ENCODE assay signal across 17 mouse cellular contexts in the genomic region with DNA sequence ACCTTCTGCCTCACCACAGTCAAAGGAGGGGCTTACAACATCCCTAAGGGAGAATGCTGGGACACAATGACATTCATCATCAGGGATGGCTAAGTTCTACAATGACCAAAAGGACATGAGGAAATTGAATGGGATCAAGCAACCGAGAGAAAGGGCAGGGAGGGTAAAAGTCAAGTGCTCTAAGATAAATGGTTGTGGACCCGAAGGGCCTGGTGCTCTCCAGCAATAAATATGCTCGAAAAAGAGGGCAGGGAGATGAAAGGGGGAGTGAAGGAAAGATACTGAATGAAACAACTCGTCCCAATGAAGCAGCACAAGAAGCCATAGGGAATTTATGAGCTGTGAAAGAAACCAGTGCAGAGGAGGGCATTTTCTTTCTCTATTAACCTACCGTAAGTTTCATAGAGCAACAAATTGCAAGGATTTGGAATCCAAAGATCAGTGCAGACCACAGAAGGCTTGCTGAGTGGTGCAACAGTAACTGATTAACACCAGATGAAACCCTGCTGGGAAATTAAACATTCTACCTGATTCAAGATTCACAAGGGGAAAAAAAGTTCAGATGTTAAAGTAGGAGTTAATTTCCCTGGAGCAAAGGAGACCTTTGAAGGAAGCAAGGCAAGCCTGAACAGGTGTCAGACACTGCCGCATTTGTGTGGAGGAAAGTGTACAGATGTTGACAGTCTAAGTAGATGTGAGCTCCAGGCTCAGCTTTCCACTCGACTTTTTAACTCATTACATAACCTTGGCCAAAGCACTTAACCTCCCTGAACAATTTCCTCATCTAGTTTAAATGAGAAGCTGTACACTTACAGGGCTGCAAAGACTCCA.
DNase-seq lines count a peak whose midpoint lies in the region; ATAC-seq and TF ChIP-seq lines count a peak whose summit lies in the region.
"Had no signal": no experiment of that assay in that cellular context is flagged by ENCODE, and none has a peak within 500 bp of the region (broad histone marks: within the 10 kb centered on the region; RNA-seq: fewer than 3 reads in every experiment).

No protein-coding gene starts in this region.

- no peak overlapping the region for H3K27ac ChIP-seq in limb, embryonic 11.5 days (replicated peaks; ENCODE audit: low read depth, low read length)
- H3K27ac ChIP-seq in limb, embryonic 10.5 days = no peak overlapping the region
- H3K27ac ChIP-seq in kidney, embryonic 14.5 days (ENCODE audit: low read depth, low read length) = no peak overlapping the region
- no peak overlapping the region for H3K27ac ChIP-seq in limb, embryonic 14.5 days (replicated peaks; ENCODE audit: low read depth, low read length)
- H3K27ac ChIP-seq in forebrain, embryonic 12.5 days = no peak overlapping the region
- H3K27ac ChIP-seq in intestine, embryonic 15.5 days = no peak overlapping the region
- H3K27ac ChIP-seq: forebrain, embryonic 13.5 days; midbrain, embryonic 10.5 days had no signal

- H3K4me3 ChIP-seq in limb, embryonic 11.5 days (ENCODE audit: low read depth, low read length) = no peak overlapping the region
- no peak overlapping the region for H3K4me3 ChIP-seq in limb, embryonic 10.5 days
- H3K4me3 ChIP-seq in kidney, embryonic 14.5 days (ENCODE audit: low read length) = no peak overlapping the region
- no peak overlapping the region for H3K4me3 ChIP-seq in limb, embryonic 14.5 days (replicated peaks; ENCODE audit: low read length)
- H3K4me3 ChIP-seq in forebrain, embryonic 12.5 days (replicated peaks) = no peak overlapping the region
- no peak overlapping the region for H3K4me3 ChIP-seq in intestine, embryonic 15.5 days (replicated peaks)
- H3K4me3 ChIP-seq: forebrain, embryonic 13.5 days; midbrain, embryonic 10.5 days had no signal

- no peaks in the 10 kb centered on the region for H3K4me1 ChIP-seq in limb, embryonic 11.5 days (ENCODE audit: control insufficient read depth, insufficient read depth, low read length)
- peaks cover 17% of the 10 kb centered on the region for H3K4me1 ChIP-seq in limb, embryonic 10.5 days
- H3K4me1 ChIP-seq in kidney, embryonic 14.5 days (ENCODE audit: control insufficient read depth, insufficient read depth, low read length) = 0 out of 2 replicates have a peak, but pooled peaks cover 2% of the 10 kb centered on the region
- 0 out of 2 replicates have a peak, but pooled peaks cover 3% of the 10 kb centered on the region for H3K4me1 ChIP-seq in limb, embryonic 14.5 days (ENCODE audit: control insufficient read depth, insufficient read depth, low read length)
- H3K4me1 ChIP-seq in forebrain, embryonic 12.5 days = no peaks in the 10 kb centered on the region
- no peaks in the 10 kb centered on the region for H3K4me1 ChIP-seq in intestine, embryonic 15.5 days (replicated peaks)
- H3K4me1 ChIP-seq: forebrain, embryonic 13.5 days had no signal

- peak; percentile 32 for DNase-seq in limb, embryonic 11.5 days (ENCODE audit: low spot score)
- no peak for DNase-seq in limb, embryonic 10.5 days (ENCODE audit: low spot score)
- DNase-seq in embryo, embryonic 9.5 days (ENCODE audit: extremely low spot score) = peak; percentile 19
- DNase-seq in limb, embryonic 14.5 days (ENCODE audit: low spot score) = peak; percentile 12
- DNase-seq: adrenal gland, adult 8-10 months; cerebellum, adult 9-10 months; gastrocnemius, postnatal 25 days; liver; liver, postnatal 0 days; right cerebral cortex, postnatal 4 days; thymus, postnatal 14 days had no signal

- H3K4me2 ChIP-seq in limb, embryonic 11.5 days (ENCODE audit: low read depth, severe bottlenecking) = no peak overlapping the region
- H3K4me2 ChIP-seq in kidney, embryonic 14.5 days (replicated peaks; ENCODE audit: low read depth, low read length) = no peak overlapping the region
- no peak overlapping the region for H3K4me2 ChIP-seq in limb, embryonic 14.5 days (replicated peaks; ENCODE audit: low read depth, low read length, severe bottlenecking)
- no peak overlapping the region for H3K4me2 ChIP-seq in forebrain, embryonic 12.5 days
- no peak overlapping the region for H3K4me2 ChIP-seq in intestine, embryonic 15.5 days (replicated peaks)
- H3K4me2 ChIP-seq: forebrain, embryonic 13.5 days had no signal

- H3K9me3 ChIP-seq in limb, embryonic 11.5 days (ENCODE audit: control insufficient read depth, low read length) = no peaks in the 10 kb centered on the region
- no peaks in the 10 kb centered on the region for H3K9me3 ChIP-seq in limb, embryonic 10.5 days (replicated peaks)
- no peaks in the 10 kb centered on the region for H3K9me3 ChIP-seq in kidney, embryonic 14.5 days (ENCODE audit: control insufficient read depth, low read length)
- no peaks in the 10 kb centered on the region for H3K9me3 ChIP-seq in limb, embryonic 14.5 days (ENCODE audit: control insufficient read depth, low read length)
- no peaks in the 10 kb centered on the region for H3K9me3 ChIP-seq in forebrain, embryonic 12.5 days
- H3K9me3 ChIP-seq in intestine, embryonic 15.5 days = no peaks in the 10 kb centered on the region
- H3K9me3 ChIP-seq: forebrain, embryonic 13.5 days; midbrain, embryonic 10.5 days had no signal

- H3K27me3 ChIP-seq in limb, embryonic 11.5 days (ENCODE audit: control insufficient read depth, insufficient read depth, low read length) = no peaks in the 10 kb centered on the region
- H3K27me3 ChIP-seq in limb, embryonic 10.5 days (ENCODE audit: low read depth, poor library complexity, severe bottlenecking) = no peaks in the 10 kb centered on the region
- H3K27me3 ChIP-seq in kidney, embryonic 14.5 days (ENCODE audit: control insufficient read depth, insufficient read depth, low read length) = no peaks in the 10 kb centered on the region
- H3K27me3 ChIP-seq in limb, embryonic 14.5 days (ENCODE audit: control insufficient read depth, insufficient read depth, low read length) = no peaks in the 10 kb centered on the region
- no peaks in the 10 kb centered on the region for H3K27me3 ChIP-seq in forebrain, embryonic 12.5 days
- H3K27me3 ChIP-seq in intestine, embryonic 15.5 days (replicated peaks) = no peaks in the 10 kb centered on the region
- H3K27me3 ChIP-seq: forebrain, embryonic 13.5 days had no signal

- no peak for TF ChIP-seq POLR2A in limb, embryonic 14.5 days (IDR thresholded peaks at IDR 0.05; ENCODE audit: borderline replicate concordance, extremely low read depth, insufficient read depth, insufficient read length)

- ATAC-seq in limb, embryonic 11.5 days (ENCODE audit: insufficient number of reproducible peaks, low FRiP score, low TSS enrichment, low read depth) = 0 out of 2 replicates have a peak, but pooled peaks have one; percentile 70
- peak; percentile 75; the same call in 1 of the 2 replicates for ATAC-seq in kidney, embryonic 14.5 days (ENCODE audit: low FRiP score, low TSS enrichment)
- ATAC-seq in limb, embryonic 14.5 days (ENCODE audit: low FRiP score, low read depth) = no peak
- ATAC-seq in forebrain, embryonic 12.5 days (ENCODE audit: low FRiP score) = no peak
- ATAC-seq in intestine, embryonic 15.5 days = no peak
- ATAC-seq: forebrain, embryonic 13.5 days; hindbrain, embryonic 16.5 days; liver, postnatal 0 days had no signal

- no peaks in the 10 kb centered on the region for H3K36me3 ChIP-seq in limb, embryonic 11.5 days (ENCODE audit: control insufficient read depth, insufficient read depth, low read length)
- H3K36me3 ChIP-seq in limb, embryonic 10.5 days = no peaks in the 10 kb centered on the region
- H3K36me3 ChIP-seq in kidney, embryonic 14.5 days (ENCODE audit: control insufficient read depth, insufficient read depth, low read length) = no peaks in the 10 kb centered on the region
- no peaks in the 10 kb centered on the region for H3K36me3 ChIP-seq in limb, embryonic 14.5 days (ENCODE audit: control insufficient read depth, insufficient read depth, low read length)
- no peaks in the 10 kb centered on the region for H3K36me3 ChIP-seq in forebrain, embryonic 12.5 days (replicated peaks)
- H3K36me3 ChIP-seq in intestine, embryonic 15.5 days = no peaks in the 10 kb centered on the region
- H3K36me3 ChIP-seq: midbrain, embryonic 10.5 days had no signal

- H3K9ac ChIP-seq in limb, embryonic 11.5 days (ENCODE audit: low read length) = no peak overlapping the region
- no peak overlapping the region for H3K9ac ChIP-seq in kidney, embryonic 14.5 days (ENCODE audit: low read depth, low read length)
- H3K9ac ChIP-seq in limb, embryonic 14.5 days (ENCODE audit: low read depth, low read length, severe bottlenecking) = no peak overlapping the region
- H3K9ac ChIP-seq in forebrain, embryonic 12.5 days = no peak overlapping the region
- no peak overlapping the region for H3K9ac ChIP-seq in intestine, embryonic 15.5 days
- H3K9ac ChIP-seq: forebrain, embryonic 13.5 days; liver, postnatal 0 days had no signal

- WGBS in limb, embryonic 11.5 days = 1% methylated on average over 7 of the region's 7 CpGs
- WGBS in limb, embryonic 10.5 days = 16% methylated on average over 7 of the region's 7 CpGs
- WGBS in kidney, embryonic 14.5 days = 10% methylated on average over 7 of the region's 7 CpGs
- 5% methylated on average over 7 of the region's 7 CpGs for WGBS in limb, embryonic 14.5 days
- WGBS in forebrain, embryonic 12.5 days = 60% methylated on average over 7 of the region's 7 CpGs
- WGBS in intestine, embryonic 15.5 days = 33% methylated on average over 7 of the region's 7 CpGs

Comparison
In these comparisons a context has a peak if more than half of its experiments do, and no peak if none do; other contexts are left out.
1. ATAC-seq: peak in limb, embryonic 11.5 days (single experiment) and kidney, embryonic 14.5 days (single experiment); none in limb, embryonic 14.5 days (single experiment), forebrain, embryonic 12.5 days (single experiment) and intestine, embryonic 15.5 days (single experiment).